Mouse (Mus musculus): ENCODE results near the gene Sytl3.
"Not testable (repeated sequence)": the region's sequence is repeated elsewhere in the genome, so short reads cannot be mapped to it uniquely, and the experiment has no call there.

Sytl3 gene

DNA sequence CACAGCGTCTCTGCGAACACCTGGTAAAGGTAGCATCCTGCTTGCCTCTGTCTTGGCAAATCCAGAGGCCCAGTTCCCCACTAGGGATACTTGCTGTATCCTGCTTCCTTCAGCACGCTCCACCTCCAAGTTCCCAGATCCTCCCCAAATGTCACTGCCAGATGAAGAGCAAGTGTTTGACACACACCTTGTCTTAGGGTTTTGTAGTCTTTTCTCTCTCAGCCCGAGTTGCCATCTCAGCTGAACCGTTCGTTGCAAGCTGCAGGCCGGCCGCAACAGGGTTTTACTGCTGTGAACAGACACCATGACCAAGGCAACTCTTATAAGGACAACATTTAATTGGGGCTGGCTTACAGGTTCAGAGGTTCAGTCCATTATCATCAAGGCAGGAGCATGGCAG lies 12.1 kb upstream of the Sytl3 start:
- DNase-seq (ENCODE audit: low spot score): not testable (repeated sequence)

DNA sequence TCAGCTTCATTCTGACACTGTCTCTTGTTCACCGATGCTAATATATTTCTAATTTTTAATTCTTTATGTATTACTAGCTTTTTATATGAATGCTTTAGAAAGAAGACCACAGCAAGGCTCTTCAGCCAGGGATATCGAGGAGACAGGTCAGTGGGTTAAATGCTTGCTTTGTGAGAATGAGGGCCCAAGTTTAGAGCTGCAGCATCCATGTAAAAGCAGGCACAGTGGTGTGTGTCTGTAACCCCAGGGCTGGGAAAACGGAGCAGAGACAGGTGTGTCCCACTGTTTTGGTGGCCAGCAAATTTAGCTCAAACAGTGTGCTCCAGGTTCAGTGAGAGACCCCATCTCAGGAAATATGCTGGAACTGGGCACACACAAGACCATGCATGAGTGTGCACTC lies 11.4 kb upstream of the Sytl3 start:
- not testable (repeated sequence) for DNase-seq (ENCODE audit: low spot score)

DNA sequence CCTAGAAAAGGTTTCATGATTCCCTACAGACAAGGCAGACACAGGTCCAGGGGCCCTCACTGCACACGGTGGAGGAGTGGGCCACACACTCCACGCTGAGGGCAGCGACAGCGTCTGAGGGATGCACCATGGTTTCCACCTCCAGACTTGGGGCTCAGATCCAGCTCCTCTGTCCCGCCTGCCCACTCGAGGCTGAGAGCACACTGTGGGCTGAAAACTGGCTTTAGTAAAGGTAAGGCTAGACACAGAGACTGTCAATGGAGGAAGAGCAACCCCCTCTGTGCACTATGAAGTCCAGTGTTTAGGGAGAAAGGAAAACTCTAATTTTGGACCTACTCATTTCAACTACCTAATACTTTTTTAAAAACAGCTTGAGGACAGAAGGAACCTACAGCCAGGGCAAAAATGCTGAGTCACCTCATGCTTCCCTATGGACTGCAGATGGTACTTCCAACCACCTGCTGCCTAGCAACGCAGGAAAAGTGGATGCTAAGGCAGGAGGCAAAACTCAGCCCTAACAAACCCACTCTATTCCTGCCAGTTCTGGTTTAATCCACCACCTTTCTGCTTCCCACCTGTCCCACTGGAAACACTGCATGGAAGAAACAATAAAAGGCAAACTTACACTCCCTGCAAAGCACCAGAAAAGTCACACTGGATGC lies 7.9 kb upstream of the Sytl3 start:
- DNase-seq (ENCODE audit: low spot score): not testable (repeated sequence)

DNA sequence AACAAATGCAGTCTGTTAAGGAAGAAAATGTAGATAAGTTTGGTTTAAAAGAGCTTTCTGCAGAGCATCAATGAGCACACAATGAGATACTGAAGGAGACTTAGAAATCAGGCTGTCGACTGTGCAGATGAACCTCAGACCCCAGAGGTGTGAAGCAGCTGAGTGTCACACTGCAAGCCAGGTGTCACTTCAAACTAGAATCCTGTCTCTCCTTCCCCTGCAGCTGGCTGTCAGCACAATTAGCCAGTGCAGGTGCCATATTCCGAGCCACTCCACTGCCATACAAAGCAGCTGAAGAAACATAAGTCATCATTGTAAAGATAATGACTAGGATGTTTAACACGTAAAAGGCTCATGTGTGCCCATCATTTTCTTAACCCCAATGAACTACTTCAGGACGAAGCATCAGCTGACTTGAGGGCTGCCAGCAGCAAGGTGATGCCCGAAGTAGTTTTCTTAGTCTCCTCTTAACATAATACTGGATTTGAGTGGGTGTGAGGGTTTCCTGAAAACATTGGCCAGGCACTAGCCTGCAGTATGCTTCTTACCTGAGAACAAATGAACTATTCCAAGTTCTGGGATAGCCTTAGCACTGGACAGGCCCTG lies 5.4 kb upstream of the Sytl3 start:
- DNase-seq (ENCODE audit: low spot score): not testable (repeated sequence)

DNA sequence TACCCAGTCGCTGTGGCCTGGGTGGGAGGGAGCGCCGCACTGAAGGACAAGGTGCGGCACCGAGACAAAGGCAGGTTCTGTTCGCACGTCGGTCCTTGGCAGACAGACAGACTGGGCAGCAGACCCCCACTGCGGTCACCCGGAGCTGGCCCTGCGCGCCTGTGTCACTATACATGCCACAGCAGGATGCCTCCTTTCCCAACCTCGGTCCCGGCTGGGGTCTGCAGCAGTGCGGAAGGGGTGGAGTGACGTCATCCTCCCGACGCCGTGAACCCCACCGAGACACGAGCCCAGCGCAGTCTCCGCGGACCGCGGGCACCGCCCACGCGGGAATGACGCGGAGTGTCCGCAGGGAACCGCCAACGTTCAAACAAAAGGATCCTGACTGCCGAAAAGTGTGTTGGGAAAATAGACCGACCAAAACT lies 3.8 kb upstream of the Sytl3 start:
- peak; percentile 53 for DNase-seq (ENCODE audit: low spot score)

DNA sequence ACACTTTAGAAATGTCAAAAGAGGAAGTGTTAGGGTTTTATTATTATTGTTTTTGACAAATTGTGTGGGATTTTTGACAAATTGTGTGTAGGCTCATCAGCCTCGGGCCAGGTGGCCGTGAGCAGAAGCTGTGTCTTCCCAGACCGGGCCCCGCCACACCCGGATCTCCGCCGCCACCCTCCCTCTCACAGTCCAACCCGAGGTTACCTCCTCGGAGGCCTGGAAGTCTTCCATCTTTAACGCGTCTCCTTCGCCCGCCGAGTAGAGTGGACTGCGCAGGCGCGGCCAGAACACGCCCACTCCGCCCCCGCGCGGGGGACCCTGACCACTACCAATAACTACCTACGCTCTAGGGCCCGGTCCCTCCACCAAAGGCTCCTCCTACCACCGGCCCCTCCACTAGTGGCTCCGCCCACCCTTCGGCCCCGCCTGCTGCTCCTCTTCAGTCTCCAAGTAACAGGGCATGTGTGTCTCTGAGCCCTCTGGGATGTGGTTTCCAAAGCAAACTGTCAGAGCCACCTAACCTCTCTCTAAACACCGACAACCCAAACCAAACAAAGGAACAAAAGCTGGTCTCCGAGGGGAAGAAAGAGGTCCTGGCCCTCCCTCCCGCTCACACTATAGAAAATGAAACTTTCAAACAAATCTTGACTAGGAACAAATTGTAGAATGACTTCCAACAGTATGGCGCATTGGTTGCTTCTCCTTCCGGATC lies 3.2 kb upstream of the Sytl3 start, which contains the start of gene Dynlt1f:
TSS of gene Dynlt1f (minus strand) at position 334 of the 715 bp plus-strand sequence.
- peak; percentile 89 for DNase-seq (ENCODE audit: low spot score)

DNA sequence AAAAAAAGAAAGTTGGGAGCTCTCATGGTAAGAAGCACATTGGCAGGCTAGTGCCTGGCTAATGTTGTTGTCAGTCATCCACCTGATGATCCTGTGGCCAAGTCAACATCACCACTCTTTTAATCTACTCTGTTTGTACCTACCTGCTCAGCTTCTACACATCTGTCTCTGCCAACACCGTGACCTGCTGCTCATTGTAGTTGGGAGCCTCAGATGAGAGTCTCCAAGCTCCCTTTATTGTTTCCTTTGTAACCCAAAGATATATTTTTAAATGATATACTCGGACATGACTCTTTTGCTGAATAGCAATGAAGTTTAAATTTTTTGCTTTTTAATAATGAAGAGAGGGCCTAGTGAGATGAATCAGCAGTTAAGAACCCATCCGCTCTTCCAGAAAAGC lies 2.4 kb upstream of the Sytl3 start:
- DNase-seq (ENCODE audit: low spot score): not testable (repeated sequence)

DNA sequence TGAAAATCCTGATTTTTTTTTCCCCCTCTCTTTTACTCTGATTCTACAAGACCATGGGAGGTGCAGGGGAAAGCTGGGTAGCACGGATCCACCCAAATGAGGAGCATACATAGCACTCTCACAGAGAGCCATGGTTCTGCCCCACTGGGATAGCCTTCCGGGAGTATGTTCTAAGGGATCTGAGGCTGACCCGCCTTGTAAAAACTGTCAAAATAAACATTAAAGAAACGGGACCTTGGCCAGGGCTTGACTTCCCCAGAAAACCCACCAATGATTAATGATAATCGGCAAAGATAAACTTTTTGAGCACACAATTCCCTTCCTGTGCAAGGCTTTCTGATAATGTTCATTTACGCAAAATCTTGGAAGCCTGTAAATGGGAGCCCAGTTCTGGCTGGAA lies 1.7 kb downstream of the Sytl3 start:
- DNase-seq (ENCODE audit: low spot score): not testable (repeated sequence)

DNA sequence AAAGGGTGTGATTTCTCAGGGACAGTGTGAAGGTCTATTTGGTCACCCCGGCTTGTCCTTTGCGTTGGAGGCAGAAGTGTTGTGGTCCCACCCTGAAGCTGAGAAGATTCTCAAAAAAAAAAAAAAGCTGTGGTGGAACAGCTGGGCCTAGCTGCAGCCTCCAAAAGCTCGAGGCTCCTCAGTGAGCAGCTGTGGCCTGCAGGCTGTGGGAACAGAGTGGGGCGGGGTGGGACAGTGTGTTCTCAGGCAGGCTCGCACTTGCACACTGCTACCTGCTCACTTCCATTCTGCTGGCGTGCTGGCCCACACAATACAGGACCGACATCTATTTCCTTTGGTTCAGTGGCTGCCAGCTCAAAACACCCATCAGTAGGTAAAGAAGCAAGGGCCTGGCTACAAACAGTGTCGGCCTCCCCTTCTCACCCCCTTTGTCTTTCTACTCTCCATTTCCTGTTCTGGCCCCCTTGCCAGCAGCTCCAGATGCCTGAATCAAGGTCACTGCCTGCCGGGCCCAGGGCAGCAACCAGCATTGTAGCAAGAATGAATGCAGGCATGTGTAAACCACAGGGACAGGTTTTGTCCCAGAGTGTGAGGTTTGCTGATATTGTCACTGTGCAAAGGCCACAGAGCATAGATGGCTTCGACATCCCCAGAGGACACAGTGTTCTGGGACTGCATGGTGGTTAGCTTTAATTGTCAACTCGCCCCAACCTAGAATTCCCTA lies 2.4 kb downstream of the Sytl3 start:
- DNase-seq (ENCODE audit: low spot score): peak; percentile 29

DNA sequence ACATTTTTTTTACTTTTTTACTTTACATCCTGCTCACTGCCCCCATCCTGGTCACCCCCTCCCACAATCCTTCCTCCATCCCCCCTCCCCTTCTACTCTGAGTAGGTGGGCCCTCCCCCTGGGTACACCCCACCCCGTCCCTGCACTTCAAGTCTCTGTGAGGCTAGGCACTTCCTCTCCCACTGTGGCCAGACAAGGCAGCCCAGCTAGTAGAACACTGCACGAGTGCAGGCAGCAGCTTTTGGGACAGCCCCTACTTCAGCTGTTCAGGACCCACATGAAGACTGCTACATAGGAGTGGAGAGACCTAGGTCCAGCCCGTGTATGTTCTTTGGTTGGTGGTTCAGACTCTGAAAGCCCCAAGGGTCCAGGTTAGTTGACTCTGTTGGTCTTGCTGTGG lies 3.9 kb downstream of the Sytl3 start:
- DNase-seq (ENCODE audit: low spot score): not testable (repeated sequence)

DNA sequence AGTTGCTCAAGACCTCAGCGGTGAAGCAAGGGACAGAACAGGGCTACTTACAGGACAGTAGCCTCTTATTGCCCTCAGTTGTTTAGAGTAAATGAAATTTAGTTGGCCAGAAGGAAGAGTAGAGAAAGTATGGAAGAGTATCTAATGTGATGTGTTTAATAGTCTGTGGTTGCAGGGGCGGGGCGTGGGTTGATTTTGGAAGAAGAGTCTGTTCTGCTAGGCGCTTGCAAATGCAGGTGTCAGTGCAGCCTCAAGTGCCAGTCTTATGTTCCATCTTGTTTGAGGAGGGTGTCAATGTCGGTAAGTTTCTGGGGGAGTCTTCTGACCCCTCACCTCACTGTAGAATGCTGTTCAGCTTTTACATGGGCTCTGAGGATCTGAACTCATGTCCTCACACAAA lies 6.5 kb downstream of the Sytl3 start:
- not testable (repeated sequence) for DNase-seq (ENCODE audit: low spot score)

DNA sequence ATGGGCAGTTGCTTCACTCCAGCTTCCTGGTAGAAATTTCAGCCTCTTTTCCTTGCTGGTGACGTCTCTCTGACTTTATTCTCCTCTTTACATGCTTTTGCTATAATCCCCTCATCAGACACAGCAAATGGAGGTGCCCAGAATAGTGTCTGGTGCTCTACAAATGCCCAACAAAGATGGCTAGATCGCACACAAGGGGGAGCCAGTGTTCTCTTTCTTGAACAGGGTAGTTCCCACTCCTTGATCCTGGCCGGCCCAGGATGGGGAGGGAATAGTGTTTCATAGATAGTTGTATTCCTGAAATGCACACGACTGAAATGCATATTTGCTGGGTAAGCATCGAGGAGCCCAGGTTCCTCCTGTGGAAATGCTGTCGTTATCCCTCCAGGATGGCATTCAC lies 9.6 kb downstream of the Sytl3 start:
- DNase-seq (ENCODE audit: low spot score): not testable (repeated sequence)

DNA sequence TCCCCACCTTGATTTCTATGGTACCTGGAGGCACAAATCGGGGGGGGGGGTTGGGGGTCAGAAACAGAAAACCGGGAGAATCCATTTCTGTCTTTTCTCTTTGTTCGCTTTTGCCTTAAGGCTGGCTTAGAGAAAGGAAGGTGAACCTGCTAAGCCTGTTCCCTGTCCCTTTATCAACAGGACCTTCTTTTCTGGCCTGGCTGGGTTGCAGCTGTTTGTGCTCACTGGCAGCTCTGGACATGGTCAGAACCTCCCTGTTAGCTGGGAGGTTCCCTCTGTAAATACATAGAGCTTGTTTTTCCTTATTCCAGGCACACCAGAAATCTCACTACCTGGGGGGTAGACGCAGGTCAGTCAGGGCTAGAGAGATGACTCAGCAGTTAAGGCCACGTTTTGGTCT lies 15.4 kb downstream of the Sytl3 start:
- DNase-seq (ENCODE audit: low spot score): not testable (repeated sequence)

DNA sequence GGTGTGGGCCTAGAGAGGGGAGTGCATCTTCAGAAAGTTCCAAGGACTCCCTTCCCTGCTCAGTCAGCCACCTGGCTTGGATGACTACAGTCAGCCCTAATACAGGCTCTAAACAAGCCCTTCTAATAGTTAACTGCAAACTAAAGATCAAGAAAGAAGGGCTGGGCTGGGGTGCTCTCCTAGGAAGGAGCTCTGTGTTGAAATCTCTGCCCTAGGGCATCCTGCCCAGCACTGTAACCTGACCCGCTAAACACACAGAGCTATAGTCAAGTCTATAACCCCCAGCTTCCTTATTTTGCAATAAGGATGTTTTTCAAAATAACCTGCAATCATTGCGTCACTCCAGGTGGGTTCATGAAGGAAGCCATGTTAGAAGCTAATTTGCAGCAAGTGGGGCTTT lies 19.2 kb downstream of the Sytl3 start:
- DNase-seq (ENCODE audit: low spot score): not testable (repeated sequence)

DNA sequence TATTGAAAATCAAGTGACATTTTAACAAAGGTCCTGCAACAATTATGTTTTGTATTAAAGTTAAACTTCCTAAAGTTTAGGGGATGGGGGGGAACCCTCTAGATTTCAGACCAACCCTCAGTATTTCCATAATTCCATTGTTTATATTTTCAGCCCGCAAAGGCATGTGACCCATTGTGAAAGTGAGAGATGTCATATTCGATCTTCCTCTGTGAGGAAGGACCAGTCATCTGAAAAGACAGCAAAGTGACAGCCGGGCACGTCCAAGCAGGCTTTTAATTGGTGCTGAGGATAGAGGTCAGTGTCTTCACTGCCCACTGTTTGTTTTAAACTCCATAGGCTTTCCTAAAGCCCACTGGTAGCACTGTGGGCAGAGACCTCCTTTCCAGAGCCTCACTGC lies 22.8 kb downstream of the Sytl3 start:
- not testable (repeated sequence) for DNase-seq (ENCODE audit: low spot score)

DNA sequence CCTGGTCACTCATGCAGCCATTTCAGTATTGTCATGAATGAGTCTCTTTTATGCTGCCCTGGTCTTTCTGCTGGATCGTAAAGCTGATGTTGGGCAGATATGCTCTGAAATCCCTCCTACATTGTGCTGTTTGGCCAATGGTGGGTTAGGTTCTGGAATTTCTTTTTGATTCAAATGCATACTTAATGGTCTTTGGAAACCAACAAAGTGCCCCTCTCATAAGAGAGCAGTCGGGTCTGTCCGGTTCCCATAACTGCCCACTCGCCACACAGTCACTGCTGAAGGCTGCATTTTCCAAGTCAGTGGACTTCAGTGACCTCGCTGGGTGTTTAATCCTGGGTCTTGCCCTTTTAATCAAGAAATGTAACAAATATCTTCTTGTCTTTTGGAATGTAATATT lies 24.8 kb downstream of the Sytl3 start:
- DNase-seq (ENCODE audit: low spot score): not testable (repeated sequence)

DNA sequence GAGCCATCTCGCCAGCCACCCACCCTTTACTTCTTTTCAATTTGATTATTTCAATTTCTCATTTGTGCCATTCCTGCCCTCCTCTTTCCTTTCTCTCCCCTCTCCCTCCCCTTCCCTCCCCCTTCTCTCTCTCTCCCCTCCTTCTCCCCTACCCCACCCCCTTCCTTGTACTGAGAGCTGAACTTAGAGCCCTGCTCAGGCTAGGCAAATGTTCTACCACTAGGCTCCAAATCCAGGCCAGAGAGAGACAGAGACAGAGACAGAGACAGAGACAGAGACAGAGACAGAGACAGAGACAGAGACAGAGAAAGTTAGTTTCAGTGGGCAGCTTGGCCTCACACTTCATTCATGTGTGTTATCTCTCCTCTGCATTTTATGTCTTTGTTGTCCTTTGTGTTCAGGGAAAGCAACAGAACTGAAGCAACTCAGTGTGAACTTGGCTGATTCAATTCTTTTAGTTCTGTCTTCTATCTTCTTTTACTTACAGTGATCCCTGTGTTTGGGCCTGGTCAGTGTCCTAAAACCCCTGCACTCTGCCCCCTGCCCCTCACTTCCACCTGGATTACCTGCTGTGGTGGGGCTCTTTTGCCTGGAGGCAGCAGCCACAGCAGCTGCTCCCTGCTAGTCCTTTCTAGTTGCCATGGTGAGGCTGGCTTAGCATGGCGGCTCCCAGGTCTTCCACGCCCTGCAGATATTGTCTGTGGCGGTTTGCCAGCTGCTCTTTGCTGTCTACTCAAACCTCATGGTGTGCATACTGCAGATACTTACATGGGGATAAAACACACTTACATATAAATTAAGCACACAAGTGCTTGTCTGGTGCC lies 25.8 kb downstream of the Sytl3 start:
- not testable (repeated sequence) for DNase-seq (ENCODE audit: low spot score)

DNA sequence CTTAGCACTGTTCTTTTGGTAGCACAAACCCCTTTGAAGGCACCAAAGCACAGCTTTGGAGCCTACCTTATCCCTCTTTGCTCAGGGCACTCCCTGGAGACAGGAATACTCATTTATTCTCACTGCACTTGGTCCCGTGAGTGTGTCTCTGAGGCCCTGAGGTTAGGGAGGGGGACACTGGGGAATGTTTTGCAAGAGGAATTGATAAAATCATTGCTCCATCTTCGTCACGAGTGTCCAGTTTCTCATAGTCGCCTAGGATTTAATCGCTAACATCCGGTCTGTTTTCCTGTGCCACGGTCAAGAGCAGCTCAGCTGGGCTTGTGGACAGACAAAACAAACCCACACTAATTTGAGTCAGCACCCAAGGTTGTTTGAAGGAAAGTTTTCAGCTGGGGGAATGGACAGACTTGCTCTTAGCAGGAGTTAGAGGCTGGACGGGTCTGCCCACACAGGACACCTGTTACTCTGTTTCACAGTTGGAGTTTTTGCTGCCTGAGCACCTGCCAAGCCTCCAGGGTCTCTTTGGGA lies 26.5 kb downstream of the Sytl3 start:
- not testable (repeated sequence) for DNase-seq (ENCODE audit: low spot score)

DNA sequence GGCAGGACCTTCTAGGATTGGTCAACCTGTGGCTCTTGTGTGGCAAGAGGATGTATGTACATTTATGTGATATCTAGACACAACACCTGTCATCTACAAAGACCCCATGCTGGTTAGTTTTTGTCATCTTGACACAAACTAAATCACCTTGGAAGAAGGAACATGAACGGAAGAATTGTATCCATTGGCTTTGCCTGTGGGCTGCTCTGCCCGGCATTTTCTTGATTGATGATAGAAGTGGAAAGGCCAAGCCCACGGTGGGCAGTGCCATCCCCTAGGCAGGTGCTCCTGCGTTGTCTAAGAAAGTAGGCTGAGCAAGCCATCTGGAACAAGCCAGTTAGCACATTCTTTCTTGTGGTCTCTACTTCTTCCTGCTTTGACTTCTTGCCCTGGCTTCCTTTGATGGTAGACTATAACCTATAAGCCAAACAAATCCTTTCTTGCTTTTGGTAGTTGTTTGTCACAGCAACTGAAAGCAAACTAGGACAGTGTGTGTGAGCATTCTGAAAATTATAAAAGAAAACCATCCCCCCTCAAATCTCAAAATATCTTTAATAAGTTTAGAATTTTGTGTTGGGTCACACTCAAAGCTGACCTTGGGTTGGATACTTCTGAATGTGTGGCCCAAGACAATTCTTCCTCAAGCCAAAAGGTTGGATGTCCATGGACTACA lies 27.5 kb downstream of the Sytl3 start:
- DNase-seq (ENCODE audit: low spot score): not testable (repeated sequence)

DNA sequence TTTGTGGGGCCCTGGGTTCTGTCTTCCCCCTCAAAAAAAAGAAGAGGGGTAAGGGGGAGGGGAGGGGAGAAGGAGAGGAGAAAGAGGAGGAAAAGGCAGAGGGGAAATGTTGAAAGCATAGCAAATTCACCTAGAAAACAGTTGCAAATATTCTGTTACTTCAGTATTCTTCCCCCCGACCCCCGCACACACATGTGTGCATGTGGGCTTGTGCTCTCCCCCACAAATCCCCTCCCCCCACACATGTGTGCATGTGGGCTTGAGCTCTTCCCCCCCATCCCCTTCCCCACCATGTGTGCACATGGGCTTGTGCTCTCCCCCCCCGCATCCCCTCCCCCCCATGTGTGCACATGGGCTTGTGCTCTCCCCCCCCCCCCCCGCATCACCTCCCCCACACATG lies 30.5 kb downstream of the Sytl3 start:
- not testable (repeated sequence) for DNase-seq (ENCODE audit: low spot score)

DNA sequence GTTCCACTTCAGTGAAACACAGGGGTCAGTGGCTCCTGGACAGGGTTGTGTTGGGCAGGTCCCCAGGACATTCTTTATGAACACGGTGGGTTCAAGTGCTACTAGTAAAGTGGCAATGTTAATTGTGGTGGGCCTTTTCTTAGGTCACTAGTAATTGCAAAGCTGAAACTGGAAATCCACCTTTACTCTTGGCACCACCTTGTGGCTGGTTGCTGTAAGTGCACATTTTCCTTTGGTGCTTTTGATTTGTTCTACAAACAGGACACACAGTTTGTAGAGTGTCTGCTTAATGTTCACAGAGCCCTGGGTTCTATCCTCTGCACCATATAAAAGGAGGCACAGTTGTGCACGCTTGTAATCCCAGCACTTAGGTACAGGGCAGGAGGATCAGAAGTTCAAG lies 32.7 kb downstream of the Sytl3 start:
- peak; percentile 84 for DNase-seq (ENCODE audit: low spot score)

All from T-cell, adult 2 months (primary cell).